Mouse (Mus musculus) right cerebral cortex, postnatal 14 days (tissue): ENCODE results near the gene Tbc1d10b.
"Not testable (repeated sequence)": the region's sequence is repeated elsewhere in the genome, so short reads cannot be mapped to it uniquely, and the experiment has no call there.

ENCODE experiments used
- DNase-seq: peaks from one replicate; pipeline ENCODE4 v3.0.0; 2022

Tbc1d10b gene

GRCm38 (mm10) chr7:127195544-127196295 is 12.5 kb downstream of the Tbc1d10b start, which contains the start of gene Cd2bp2:
Cd2bp2 (minus strand) TSS chr7:127196050.
- DNase-seq, result peak; percentile 93

DNA sequence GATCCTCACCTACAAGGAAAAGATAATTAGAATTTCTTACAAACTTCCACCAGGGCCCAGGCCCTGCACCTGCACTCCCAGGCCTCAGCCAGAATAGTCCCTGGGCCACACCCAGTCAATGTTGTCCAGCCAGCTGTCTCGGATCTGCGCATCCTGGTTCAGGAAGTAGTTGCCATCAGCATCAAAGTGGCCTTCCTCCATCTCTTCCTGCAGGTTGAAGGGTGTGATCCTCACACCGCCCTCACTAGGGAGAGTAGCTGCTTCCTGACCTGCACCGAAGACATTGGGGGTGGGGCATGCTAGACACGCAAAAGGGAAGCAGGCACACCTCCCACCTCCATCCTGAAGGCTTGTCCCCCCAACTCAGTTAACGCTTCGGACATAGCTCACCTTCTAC is 13.6 kb downstream of the Tbc1d10b start:
- no peak for DNase-seq

- DNase-seq, result no peak
These were observed 14.1 kb downstream of the Tbc1d10b start for GRCm38 (mm10) chr7:127194011-127194632.

- DNase-seq, result no peak
These were observed 15.3 kb downstream of the Tbc1d10b start for GRCm38 (mm10) chr7:127192989-127193388.

GRCm38 (mm10) chr7:127190672-127191071 is 17.6 kb downstream of the Tbc1d10b start:
- no peak for DNase-seq

DNA sequence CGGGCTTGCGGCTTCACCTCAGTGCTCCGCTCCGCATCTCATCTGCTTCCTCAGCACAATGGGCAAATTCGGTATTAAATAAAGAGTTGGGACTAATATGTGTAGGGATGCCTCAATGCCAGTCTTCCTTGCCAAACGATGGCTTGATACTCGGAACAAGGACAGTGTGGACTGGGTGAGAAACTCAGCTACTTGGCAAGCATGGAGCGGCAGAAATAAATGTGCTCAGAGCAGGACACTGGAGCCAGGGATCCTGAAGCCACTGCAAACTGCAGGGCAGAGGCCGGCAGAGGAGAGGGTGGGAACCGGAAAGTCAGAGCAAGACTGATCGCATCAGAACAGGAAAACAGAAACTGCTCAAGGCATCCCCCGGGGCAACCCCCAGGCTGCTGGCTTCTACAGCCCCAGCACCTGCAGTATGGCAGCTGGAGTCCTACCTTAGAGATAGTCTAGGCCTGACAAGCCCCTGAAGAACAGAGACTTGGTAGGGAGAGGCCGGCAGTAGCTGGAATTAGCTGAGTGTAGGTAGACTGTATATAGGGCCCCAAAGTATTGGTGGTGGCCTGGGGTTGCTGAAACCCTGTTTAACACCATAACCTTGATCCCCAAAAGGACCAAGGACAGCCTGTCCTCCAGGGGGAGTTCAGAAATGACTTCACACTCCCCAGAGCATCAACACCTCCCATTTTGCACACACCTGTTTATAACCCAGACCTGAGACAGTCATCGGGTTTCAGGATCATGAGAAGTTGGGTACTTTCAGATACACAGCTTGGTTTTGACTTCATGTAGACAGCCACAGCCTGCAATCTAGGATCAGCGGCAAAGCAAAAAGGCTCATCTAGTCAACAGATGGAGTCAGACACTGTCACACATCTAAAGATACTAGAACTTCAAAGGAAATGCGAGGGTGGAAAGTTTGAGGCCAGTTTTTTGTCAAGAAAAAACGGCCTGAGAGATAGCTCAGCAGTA is 19.7 kb downstream of the Tbc1d10b start:
- no peak for DNase-seq

GRCm38 (mm10) chr7:127187351-127187750 is 20.9 kb downstream of the Tbc1d10b start:
- DNase-seq, result no peak

DNA sequence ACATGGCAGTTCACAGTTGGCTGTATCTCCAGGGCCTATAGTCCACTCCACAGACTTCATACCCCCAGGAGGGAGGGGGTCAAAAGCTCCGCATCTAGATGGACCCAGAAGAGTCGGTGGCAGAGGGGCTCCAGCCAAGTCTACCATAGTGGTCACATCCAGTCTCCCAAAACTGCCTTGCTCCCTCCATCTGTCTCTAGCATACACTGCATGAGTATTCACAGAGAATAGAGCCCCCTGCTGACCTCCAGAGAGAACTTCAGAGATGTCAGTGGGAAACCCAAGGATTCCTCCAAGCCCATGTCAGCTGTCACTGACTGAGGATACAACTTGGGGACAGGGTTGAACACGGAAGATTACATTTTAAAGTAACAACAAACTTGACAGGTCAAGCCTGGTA is 22.7 kb downstream of the Tbc1d10b start:
- DNase-seq, result no peak

- DNase-seq, result no peak
These were observed 23.5 kb downstream of the Tbc1d10b start for GRCm38 (mm10) chr7:127184720-127185119.

GRCm38 (mm10) chr7:127183828-127184227 is 24.4 kb downstream of the Tbc1d10b start:
- DNase-seq, result no peak

DNA sequence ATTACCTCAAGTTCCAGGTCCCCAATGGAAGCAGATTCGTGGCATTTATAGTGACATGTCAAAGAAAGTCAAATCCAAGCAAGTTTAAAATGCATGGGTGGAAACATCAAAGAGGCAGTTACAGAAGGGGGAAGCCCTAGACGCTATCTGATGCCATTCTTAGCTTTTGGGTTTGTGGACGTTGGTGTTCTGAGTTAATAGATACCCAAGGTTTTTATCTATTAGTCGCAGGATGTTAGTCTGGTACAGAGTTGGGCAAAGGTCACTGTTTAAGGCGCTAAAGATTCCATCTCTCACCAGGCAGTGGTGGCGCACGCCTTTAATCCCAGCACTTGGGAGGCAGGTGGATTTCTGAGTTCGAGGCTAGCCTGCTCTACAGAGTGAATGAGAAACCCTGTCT is 24.9 kb downstream of the Tbc1d10b start:
- DNase-seq, result no peak

GRCm38 (mm10) chr7:127181724-127182123 is 26.5 kb downstream of the Tbc1d10b start:
- DNase-seq, result not testable (repeated sequence)

DNA sequence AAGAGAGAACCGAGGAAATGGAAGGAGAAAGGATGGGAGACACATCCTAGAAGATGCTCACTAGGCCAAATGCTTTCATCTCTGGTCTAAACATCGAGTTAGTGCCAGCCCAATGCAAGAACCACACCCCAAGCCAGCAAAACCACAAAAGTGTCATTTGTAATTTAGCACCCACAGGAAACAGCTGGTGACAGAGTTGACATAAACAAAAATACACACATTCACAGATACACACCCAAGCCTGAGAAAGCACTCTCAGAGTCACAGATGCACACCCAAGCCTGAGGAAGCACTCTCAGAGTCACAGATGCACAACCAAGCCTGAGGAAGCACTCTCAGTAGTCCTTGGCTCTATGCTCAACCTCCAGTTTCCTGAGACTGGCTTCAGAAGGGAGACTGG is 27.5 kb downstream of the Tbc1d10b start:
- no peak for DNase-seq

DNA sequence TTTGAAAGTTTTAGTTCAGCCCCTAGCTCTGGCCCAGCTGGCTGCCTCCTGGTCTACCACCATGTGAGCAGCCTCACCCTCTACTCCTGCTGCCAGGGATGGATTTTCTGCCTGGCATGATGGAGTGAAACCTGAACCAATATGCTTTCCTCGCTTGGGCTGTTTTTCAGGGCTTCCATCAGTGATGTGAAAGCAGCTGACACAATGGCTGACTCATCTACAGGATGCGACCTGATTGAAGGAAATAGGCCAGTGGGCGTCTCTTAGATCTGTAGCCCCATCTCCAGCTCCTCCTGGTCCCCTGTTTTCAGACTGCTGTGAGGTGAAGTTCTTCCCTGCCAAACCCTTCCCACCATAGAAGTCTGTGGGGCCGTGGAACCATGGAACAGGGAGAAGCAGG is 31.3 kb downstream of the Tbc1d10b start:
- DNase-seq, result no peak

DNA sequence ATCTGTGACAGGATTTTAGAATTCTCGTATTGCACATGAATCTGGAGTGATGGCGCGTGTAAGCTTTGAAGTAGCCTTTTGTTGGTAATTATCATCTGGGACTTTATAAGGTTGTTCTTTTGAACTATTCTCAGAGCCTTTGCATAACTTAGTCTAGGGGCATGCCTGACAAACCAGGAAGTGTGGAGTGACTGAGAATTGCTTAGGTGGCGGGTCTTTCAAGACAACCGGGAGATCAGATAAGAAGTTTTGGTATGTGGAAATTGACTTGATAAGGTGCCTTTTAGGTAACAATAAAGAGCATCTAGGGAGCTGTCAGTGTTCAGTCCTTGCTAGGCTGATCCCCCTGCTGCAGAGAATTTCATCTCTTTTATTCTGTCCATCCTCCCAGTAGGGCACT is 41.8 kb downstream of the Tbc1d10b start:
- no peak for DNase-seq

DNA sequence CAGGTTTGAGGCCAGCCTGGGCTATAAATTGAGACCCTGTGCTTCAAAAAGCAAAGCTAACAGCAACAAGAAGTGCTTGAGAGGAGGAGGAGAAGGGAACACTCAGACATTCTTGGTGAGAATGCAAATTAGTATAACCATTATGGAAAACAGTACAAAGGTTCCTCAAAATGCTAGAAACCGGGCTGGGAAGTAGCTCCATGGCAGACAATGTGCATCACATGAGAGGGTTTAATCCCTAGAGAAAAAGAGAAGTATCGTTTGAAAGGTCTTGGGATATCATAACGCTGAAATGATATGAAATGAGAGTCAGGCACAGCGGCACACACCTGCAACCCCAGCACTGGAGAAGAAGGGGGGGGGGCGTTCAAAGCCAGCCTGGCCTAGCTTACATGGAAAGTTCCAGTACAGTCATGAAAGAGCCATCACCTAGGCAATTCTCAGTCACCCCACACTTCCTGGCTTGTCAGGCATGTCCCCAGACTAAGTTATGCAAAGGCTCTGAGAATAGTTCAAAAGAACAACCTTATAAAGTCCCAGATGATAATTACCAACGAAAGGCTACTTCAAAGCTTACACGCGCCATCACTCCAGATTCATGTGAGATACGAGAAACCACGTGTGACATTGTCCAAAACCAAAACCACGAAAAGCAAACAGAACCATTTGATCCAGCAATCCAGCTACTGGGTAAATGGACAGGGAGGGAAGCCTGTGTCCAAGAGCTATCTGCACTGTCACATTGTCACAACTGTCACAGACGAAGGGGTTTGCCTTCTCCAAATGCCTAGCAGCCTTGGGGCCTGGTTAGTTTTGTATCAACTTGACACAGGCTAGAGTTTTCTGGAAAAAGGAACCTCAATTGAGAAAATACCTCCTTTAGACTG is 42.4 kb downstream of the Tbc1d10b start:
- no peak for DNase-seq

DNA sequence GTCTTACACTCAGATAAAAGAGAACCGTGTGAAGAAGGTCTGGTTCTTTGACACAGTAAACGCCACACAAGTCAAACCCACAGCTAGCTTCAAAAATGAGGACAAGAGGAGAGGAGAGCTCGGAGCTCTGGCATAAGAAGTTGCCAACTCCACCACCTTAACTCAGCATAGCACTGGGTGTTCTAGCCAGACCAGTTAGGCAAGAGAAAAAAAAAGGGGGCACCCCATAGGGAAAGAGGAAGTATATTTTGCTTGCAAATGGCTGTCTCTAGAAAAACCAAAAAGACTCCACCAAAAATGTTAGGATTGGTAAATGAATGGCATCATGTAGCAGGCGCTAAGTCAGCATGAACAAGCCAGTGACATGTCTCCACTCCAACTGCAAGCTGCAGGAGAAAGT is 44.3 kb downstream of the Tbc1d10b start:
- no peak for DNase-seq

GRCm38 (mm10) chr7:127162546-127162945 is 45.7 kb downstream of the Tbc1d10b start:
- DNase-seq, result no peak

DNA sequence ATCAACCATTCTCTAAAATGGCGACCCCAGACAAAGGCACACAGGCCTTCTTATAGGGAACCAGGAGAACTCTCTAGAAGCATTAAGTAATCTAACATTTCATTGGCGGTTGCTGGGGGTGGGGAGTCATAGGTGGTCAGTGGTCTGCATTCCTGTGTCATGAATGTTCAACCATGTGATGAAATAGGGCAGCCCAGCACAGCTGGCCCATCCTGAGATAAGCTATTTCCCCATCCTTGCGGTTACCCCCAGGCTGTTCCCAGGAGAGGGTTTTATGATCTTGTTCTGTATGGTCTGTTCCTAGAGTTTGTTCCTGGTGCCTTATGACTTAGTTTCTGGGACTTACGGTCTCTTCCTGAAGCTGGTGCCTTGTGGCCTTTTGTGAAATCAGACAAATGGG is 50.7 kb downstream of the Tbc1d10b start:
- DNase-seq, result no peak

- no peak for DNase-seq
These were observed 54.8 kb downstream of the Tbc1d10b start for GRCm38 (mm10) chr7:127153477-127153876.

- no peak for DNase-seq
These were observed 55.8 kb downstream of the Tbc1d10b start for GRCm38 (mm10) chr7:127152464-127152863.

- no peak for DNase-seq
These were observed 60.4 kb downstream of the Tbc1d10b start for GRCm38 (mm10) chr7:127147901-127148300.
